Mouse (Mus musculus): ENCODE results near the gene Caln1.

GRCm38 (mm10) chr5:130708616-130709015 is 339.4 kb downstream of the Caln1 start:
- TF ChIP-seq EP300 (IDR thresholded peaks at IDR 0.05) (no peak), CTCF (IDR thresholded peaks at IDR 0.05) (no peak)
